Mouse (Mus musculus) yolk sac, embryonic 10.5 days (tissue): ENCODE measurements around the gene Pigl.
"Not testable (repeated sequence)": the region's sequence is repeated elsewhere in the genome, so short reads cannot be mapped to it uniquely, and the experiment has no call there.

Source experiments
- DNase-seq: peaks from one replicate; pipeline ENCODE4 v3.0.0-alpha.2; 2017; ENCODE audit warnings: low spot score

Gene Pigl

GRCm38 (mm10) chr11:62458276-62458724 lies at the start of gene Pigl, which contains the start of gene Ncor1:
Pigl (plus strand) TSS chr11:62458460.
Ncor1 (minus strand) TSS chr11:62458541.
- DNase-seq: peak; percentile 87

GRCm38 (mm10) chr11:62408848-62409247 lies 49.4 kb upstream of the Pigl start:
- no peak for DNase-seq

GRCm38 (mm10) chr11:62409611-62410010 lies 48.6 kb upstream of the Pigl start:
- no peak for DNase-seq

GRCm38 (mm10) chr11:62415026-62415425 lies 43.2 kb upstream of the Pigl start:
- no peak for DNase-seq

GRCm38 (mm10) chr11:62424525-62424924 lies 33.7 kb upstream of the Pigl start:
- no peak for DNase-seq

- no peak for DNase-seq
Observed at GRCm38 (mm10) chr11:62426266-62426665, 32.0 kb upstream of the Pigl start.

- no peak for DNase-seq
Observed at GRCm38 (mm10) chr11:62427105-62427504, 31.2 kb upstream of the Pigl start.

- DNase-seq: no peak
Observed at GRCm38 (mm10) chr11:62432211-62432610, 26.0 kb upstream of the Pigl start.

GRCm38 (mm10) chr11:62440670-62441315 lies 17.5 kb upstream of the Pigl start:
- DNase-seq: no peak

- no peak for DNase-seq
Observed at GRCm38 (mm10) chr11:62445799-62446198, 12.5 kb upstream of the Pigl start.

GRCm38 (mm10) chr11:62448971-62449370 lies 9.3 kb upstream of the Pigl start:
- no peak for DNase-seq

- no peak for DNase-seq
Observed at GRCm38 (mm10) chr11:62455193-62455592, 3.1 kb upstream of the Pigl start.

GRCm38 (mm10) chr11:62456021-62456482 lies 2.2 kb upstream of the Pigl start:
- DNase-seq: no peak

- peak; percentile 81 for DNase-seq
Observed at GRCm38 (mm10) chr11:62456483-62457172, 1.6 kb upstream of the Pigl start.

- peak; percentile 92 for DNase-seq
Observed at GRCm38 (mm10) chr11:62457241-62457890, 894 bp upstream of the Pigl start.

GRCm38 (mm10) chr11:62457891-62458270 lies 379 bp upstream of the Pigl start:
- DNase-seq: peak; percentile 62

GRCm38 (mm10) chr11:62458780-62459179 lies 520 bp downstream of the Pigl start:
- no peak for DNase-seq

GRCm38 (mm10) chr11:62462529-62462928 lies 4.3 kb downstream of the Pigl start:
- not testable (repeated sequence) for DNase-seq

- DNase-seq: no peak
Observed at GRCm38 (mm10) chr11:62463225-62463915, 5.1 kb downstream of the Pigl start.

GRCm38 (mm10) chr11:62464696-62465095 lies 6.4 kb downstream of the Pigl start:
- no peak for DNase-seq

- DNase-seq: no peak
Observed at GRCm38 (mm10) chr11:62465849-62466248, 7.6 kb downstream of the Pigl start.

GRCm38 (mm10) chr11:62466546-62466945 lies 8.3 kb downstream of the Pigl start:
- DNase-seq: no peak
